Mouse (Mus musculus): Measurements from ENCODE around the gene Tmem117.

DNA sequence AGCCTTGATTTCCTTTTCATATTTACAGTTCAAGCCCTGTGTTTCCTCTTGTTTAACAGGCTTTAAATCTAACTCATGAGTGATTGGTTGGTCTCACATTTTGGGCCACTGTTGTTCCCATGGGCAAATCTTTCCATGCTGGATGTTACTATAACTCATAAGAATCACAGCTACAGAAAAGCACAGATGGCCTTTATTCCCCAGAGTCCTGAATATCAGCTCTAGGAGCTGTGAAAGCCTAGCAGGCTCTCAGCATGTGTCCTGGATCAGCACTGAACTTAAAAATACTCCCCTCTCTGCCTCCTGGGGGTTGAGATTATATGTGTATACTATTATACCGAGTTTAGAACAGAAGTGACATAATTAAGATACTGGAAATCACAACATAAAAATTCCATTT lies 292.6 kb downstream of the Tmem117 start:
- TF ChIP-seq CTCF (IDR thresholded peaks at IDR 0.05; ENCODE audit: extremely low read depth, insufficient read depth, insufficient read length, insufficient replicate concordance) (no peak), POLR2A (IDR thresholded peaks at IDR 0.05; ENCODE audit: low read depth, low read length) (no peak)
